Mouse (Mus musculus): ENCODE data around the gene Nat8f1. TPM values are rescaled to one million over a fixed set of nuclear protein-coding genes. Genes with fewer than 3 reads are reported as not detected.
"Not testable (repeated sequence)": the region's sequence is repeated elsewhere in the genome, so short reads cannot be mapped to it uniquely, and the experiment has no call there.

Nat8f1 gene
- polyA plus RNA-seq (2012; rRNA removed) (7.7 and 9.4 TPM in 2 replicates), polyA plus RNA-seq (2014; fragmentation: Nextera tagmentation; extraction: Ambion mirVana) (6.9 and 7.0 TPM in 2 replicates)

DNA sequence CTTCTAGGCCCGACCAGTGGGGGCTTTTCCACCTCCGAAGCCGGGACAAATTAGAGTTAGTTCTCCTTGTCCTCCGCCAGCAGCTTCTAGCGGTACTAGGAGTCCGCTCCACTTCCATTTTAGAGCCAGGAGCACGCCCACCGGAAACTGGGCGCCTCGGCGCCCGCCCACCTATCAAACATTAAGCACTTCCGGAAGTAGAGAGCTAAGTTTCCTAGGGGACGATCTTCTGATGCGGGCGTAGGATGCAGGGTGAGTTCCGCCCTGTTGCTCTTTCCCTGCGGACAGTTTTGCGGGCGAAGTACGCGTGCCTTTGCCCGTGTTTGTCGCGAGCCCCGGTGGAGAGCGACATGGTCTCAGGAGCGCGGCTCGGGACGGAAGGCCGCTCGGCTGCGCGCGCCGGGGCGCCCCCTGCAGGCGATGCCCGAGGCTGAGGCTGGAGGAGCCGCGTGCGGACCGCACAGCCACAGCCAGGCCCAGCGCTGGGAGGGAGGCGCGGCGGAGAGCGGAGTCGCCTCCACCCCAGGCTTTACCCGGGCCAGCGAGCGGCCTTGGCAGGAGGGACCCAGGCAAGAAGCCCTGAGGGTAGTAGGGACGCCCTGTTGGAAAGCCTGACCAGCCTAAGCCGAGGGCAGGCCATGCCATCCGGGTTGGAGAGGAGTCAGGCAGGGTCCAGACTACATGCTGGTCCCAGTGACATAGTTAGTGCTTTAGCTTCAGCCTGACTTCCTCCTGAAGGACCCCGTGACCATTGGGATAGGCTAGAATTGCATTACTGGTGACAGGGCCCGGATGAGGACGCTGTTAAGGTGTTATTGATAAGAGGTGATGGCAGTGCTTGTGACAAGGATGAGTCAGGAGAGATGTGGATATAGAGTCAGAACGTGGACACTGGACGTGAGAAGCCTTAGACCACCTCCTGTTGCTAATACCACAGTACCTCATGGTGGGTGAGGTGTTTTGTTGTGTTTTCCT lies at the start of gene Nat8f1:
Gene Nat8f1 (minus strand): TSS at position 149 of the 975 bp plus-strand sequence.
- ATAC-seq (ENCODE audit: low FRiP score, low read depth) (peak; percentile 94), DNase-seq (ENCODE audit: low spot score) (peak; percentile 93)
- peaks cover 10% of the 10 kb centered on the region; the same call in 1 of the 2 replicates for H3K4me1 ChIP-seq (ENCODE audit: control insufficient read depth, insufficient read depth, low read length)
- peak within 1 kb of the TSS; percentile 72 for H3K9ac ChIP-seq (ENCODE audit: low read depth, low read length, severe bottlenecking)
- H3K27me3 ChIP-seq (ENCODE audit: control insufficient read depth, insufficient read depth, low read length); H3K9me3 ChIP-seq (ENCODE audit: control insufficient read depth, low read length); H3K36me3 ChIP-seq (ENCODE audit: control insufficient read depth, insufficient read depth, low read length): not testable (repeated sequence)
- H3K27ac ChIP-seq (replicated peaks; ENCODE audit: low read depth, low read length) = peak within 1 kb of the TSS; percentile 65
- under 1% methylated on average over 57 of the region's 61 CpGs for WGBS
- peak within 1 kb of the TSS; percentile 72 for H3K4me2 ChIP-seq (replicated peaks; ENCODE audit: low read depth, low read length, severe bottlenecking)
- peak within 1 kb of the TSS; percentile 44 for H3K4me3 ChIP-seq (replicated peaks; ENCODE audit: low read length)
- TF ChIP-seq POLR2A (IDR thresholded peaks at IDR 0.05; ENCODE audit: borderline replicate concordance, extremely low read depth, insufficient read depth, insufficient read length) = peak; percentile 31; the same call in 1 of the 2 replicates

DNA sequence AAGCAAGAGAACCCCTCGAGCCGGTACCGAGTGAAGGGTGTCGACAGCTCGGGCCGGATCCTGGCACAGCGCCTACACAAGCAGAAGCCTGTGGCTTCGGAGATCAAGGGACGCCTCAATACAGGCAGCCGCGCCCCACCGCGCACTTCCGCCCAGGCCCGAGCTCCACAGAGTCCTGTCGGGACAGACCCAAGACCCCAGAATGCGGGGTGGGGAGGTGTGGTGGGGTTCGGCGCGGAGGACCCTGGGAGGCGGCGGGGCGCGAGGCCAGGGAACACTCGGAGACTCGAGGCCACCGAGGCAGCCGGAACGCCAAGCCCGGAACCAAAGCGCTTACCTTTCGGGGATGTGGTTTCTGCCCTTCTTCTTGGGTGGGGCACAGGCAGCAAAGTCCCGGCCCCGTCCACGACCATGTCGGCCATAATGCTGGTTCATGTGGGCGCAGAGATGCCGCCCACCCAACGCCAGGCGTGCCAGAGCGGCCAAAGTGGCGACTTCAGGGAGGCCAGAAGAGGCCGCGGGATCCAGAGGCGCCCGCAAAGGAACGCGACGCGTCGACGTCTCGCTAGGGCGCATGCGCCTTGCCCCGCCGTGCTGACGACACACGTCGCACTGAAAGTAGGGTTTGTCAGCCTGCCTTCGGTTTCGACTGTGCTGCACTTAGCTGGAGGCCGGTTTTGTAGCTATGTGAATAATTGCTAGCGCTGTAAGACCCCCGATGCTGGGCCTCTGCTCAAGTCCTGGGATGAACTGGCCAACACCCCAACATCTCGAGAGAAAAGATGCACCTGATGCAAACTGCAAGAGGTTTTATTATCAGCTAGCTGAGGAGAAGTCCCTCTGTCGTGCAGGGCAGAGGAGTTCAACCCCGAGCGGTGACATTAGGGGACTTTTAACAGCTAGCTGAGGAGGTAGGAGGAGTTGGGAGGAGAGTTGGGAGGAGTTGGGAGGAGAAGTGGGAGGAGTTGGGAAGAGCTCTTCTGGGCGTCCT lies 45.9 kb upstream of the Nat8f1 start, which contains the start of gene Dusp11:
Gene Dusp11 (minus strand): TSS at position 567 of the 991 bp plus-strand sequence.
- DNase-seq (ENCODE audit: low spot score) = peak; percentile 94
- Histone ChIP-seq H3K27ac (replicated peaks; ENCODE audit: low read depth, low read length) (peak within 1 kb of the TSS; percentile 98), H3K4me1 (ENCODE audit: control insufficient read depth, insufficient read depth, low read length) (peaks cover 10% of the 10 kb centered on the region), H3K36me3 (ENCODE audit: control insufficient read depth, insufficient read depth, low read length) (peaks cover 20% of the 10 kb centered on the region), H3K4me3 (replicated peaks; ENCODE audit: low read length) (peak within 1 kb of the TSS; percentile 88), H3K27me3 (ENCODE audit: control insufficient read depth, insufficient read depth, low read length) (no peaks in the 10 kb centered on the region), H3K9me3 (ENCODE audit: control insufficient read depth, low read length) (no peaks in the 10 kb centered on the region), H3K9ac (ENCODE audit: low read depth, low read length, severe bottlenecking) (peak within 1 kb of the TSS; percentile 94), H3K4me2 (replicated peaks; ENCODE audit: low read depth, low read length, severe bottlenecking) (peak within 1 kb of the TSS; percentile 62)
- ATAC-seq (ENCODE audit: low FRiP score, low read depth) = peak; percentile 95
- WGBS = 2% methylated on average over 62 of the region's 70 CpGs
- peak; percentile 79; the same call in 1 of the 2 replicates for TF ChIP-seq POLR2A (IDR thresholded peaks at IDR 0.05; ENCODE audit: borderline replicate concordance, extremely low read depth, insufficient read depth, insufficient read length)

DNA sequence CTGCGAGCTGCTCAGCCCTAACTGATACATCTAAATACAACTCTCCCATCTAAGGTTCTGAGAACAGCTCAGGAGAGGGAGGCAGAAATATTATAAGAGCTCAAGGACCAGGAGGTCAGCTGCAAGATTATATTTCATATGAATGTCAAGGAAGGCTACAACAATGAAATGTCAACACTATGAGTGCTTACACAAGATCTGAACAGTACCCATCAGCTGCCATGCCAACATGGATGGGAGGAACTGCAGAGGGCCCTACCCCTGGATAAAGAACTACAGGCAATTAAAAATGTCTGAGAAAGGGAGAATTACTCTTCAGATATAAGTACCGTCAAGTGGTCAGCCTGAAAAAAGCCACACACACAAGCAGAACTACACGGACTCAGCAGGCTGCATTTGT lies 42.1 kb upstream of the Nat8f1 start:
- DNase-seq (ENCODE audit: low spot score) = no peak
- Histone ChIP-seq H3K4me1 (ENCODE audit: control insufficient read depth, insufficient read depth, low read length) (peaks cover 10% of the 10 kb centered on the region), H3K4me2 (replicated peaks; ENCODE audit: low read depth, low read length, severe bottlenecking) (no peak overlapping the region), H3K27me3 (ENCODE audit: control insufficient read depth, insufficient read depth, low read length) (no peaks in the 10 kb centered on the region), H3K36me3 (ENCODE audit: control insufficient read depth, insufficient read depth, low read length) (peaks cover 54% of the 10 kb centered on the region), H3K27ac (replicated peaks; ENCODE audit: low read depth, low read length) (no peak overlapping the region), H3K4me3 (replicated peaks; ENCODE audit: low read length) (no peak overlapping the region), H3K9me3 (ENCODE audit: control insufficient read depth, low read length) (no peaks in the 10 kb centered on the region), H3K9ac (ENCODE audit: low read depth, low read length, severe bottlenecking) (no peak overlapping the region)
- no peak for ATAC-seq (ENCODE audit: low FRiP score, low read depth)
- TF ChIP-seq POLR2A (IDR thresholded peaks at IDR 0.05; ENCODE audit: borderline replicate concordance, extremely low read depth, insufficient read depth, insufficient read length) = no peak
- 93% methylated on average over 3 of the region's 3 CpGs for WGBS

DNA sequence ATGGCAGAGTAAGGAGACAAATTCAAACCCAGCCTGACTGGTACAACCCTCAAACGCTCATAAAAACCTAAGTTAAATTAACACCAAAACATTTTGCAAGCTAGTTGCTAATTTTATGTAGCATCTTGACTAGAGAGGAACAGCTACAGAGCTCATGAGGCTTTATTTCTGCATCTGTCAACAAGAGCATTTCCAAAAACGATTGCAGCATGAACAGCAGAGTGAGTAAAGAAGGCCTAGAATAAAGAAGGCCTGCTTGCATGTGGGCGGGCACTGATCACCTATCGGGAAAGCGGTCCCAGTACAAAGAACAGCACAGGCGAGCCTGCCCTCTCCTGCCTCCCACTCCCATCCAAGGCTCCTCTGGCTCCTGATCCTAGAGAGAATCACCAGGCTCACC lies 33.1 kb upstream of the Nat8f1 start:
- peaks cover 95% of the 10 kb centered on the region for H3K36me3 ChIP-seq (ENCODE audit: control insufficient read depth, insufficient read depth, low read length)
- WGBS = 83% methylated on average over 6 of the region's 6 CpGs

More for the DNA sequence above, 33.1 kb upstream of the Nat8f1 start:
- ATAC-seq (ENCODE audit: low FRiP score, low read depth) (no peak), DNase-seq (ENCODE audit: low spot score) (no peak)
- H3K27ac ChIP-seq (replicated peaks; ENCODE audit: low read depth, low read length) = no peak overlapping the region
- H3K27me3 ChIP-seq (ENCODE audit: control insufficient read depth, insufficient read depth, low read length) = no peaks in the 10 kb centered on the region
- H3K9me3 ChIP-seq (ENCODE audit: control insufficient read depth, low read length) = no peaks in the 10 kb centered on the region
- no peak overlapping the region for H3K4me3 ChIP-seq (replicated peaks; ENCODE audit: low read length)
- no peak overlapping the region for H3K9ac ChIP-seq (ENCODE audit: low read depth, low read length, severe bottlenecking)
- no peak for TF ChIP-seq POLR2A (IDR thresholded peaks at IDR 0.05; ENCODE audit: borderline replicate concordance, extremely low read depth, insufficient read depth, insufficient read length)
- no peak overlapping the region for H3K4me2 ChIP-seq (replicated peaks; ENCODE audit: low read depth, low read length, severe bottlenecking)
- H3K4me1 ChIP-seq (ENCODE audit: control insufficient read depth, insufficient read depth, low read length) = no peaks in the 10 kb centered on the region

Measured in limb, embryonic 14.5 days (tissue).